Mouse (Mus musculus): ENCODE results near the gene Mast1. TPM values are rescaled to one million over a fixed set of nuclear protein-coding genes. Genes with fewer than 3 reads are reported as not detected.

Gene Mast1
- polyA plus RNA-seq, 1 experiment = 0.38 TPM

DNA sequence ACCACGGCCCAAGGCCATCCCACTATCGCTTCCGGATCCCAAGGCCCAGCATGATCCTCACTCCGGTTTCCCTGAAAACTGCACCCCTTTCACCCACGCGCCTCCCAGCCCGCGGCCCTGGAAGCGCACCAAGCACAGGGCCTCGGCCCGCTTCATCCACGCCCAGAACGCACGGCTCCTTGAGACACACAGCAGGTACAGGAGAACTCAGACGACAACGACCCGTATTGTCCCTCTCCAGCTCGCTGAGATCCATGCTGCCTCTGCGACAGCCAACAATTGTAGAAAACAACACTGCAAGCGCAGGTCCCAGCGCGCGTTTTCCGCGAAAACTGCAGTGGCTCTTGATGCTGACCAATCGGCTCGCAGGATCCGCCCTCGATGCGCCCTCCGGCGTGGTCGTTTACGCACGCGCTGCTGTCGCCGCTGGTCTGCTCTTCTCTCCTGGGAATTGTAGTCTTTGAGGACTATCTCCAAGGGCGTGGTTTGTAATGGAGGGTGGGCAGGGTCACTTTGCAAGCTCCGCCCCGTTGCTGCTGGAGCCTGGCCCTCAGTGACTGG lies 28.7 kb upstream of the Mast1 start:
- Histone ChIP-seq H3K4me1 (ENCODE audit: control insufficient read depth, insufficient read depth, low read length) (peaks cover 17% of the 10 kb centered on the region), H3K36me3 (ENCODE audit: control insufficient read depth, insufficient read depth, low read length) (no peaks in the 10 kb centered on the region), H3K27ac (ENCODE audit: insufficient read depth, low read depth, low read length) (no peak overlapping the region), H3K27me3 (replicated peaks; ENCODE audit: control insufficient read depth, insufficient read depth, low read length) (no peaks in the 10 kb centered on the region), H3K4me3 (ENCODE audit: insufficient read depth, low read depth, low read length) (peak overlapping the region; percentile 74)
- under 1% methylated on average over 41 of the region's 41 CpGs for WGBS
- peak; percentile 99 for DNase-seq
- peak; percentile 4 for TF ChIP-seq POLR2A (IDR thresholded peaks at IDR 0.05; ENCODE audit: low read depth, low read length)
- no peak for TF ChIP-seq CTCF (conservative IDR thresholded peaks at IDR 0.05; ENCODE audit: insufficient read depth, insufficient read length, low read depth, low read length)

- TF ChIP-seq POLR2A (IDR thresholded peaks at IDR 0.05; ENCODE audit: low read depth, low read length) (no peak), CTCF (conservative IDR thresholded peaks at IDR 0.05; ENCODE audit: insufficient read depth, insufficient read length, low read depth, low read length) (no peak)
- Histone ChIP-seq H3K36me3 (ENCODE audit: control insufficient read depth, insufficient read depth, low read length) (no peaks in the 10 kb centered on the region), H3K4me3 (ENCODE audit: insufficient read depth, low read depth, low read length) (no peak overlapping the region), H3K27me3 (replicated peaks; ENCODE audit: control insufficient read depth, insufficient read depth, low read length) (no peaks in the 10 kb centered on the region), H3K4me1 (ENCODE audit: control insufficient read depth, insufficient read depth, low read length) (peaks cover 10% of the 10 kb centered on the region), H3K27ac (ENCODE audit: insufficient read depth, low read depth, low read length) (no peak overlapping the region)
- no peak for DNase-seq
- WGBS = 81% methylated on average over 4 of the region's 4 CpGs
Measured at GRCm38 (mm10) chr8:84963952-84964351, 26.8 kb upstream of the Mast1 start.

GRCm38 (mm10) chr8:84959811-84960210 lies 22.7 kb upstream of the Mast1 start:
- TF ChIP-seq CTCF (conservative IDR thresholded peaks at IDR 0.05; ENCODE audit: insufficient read depth, insufficient read length, low read depth, low read length) = no peak
- Histone ChIP-seq H3K4me1 (ENCODE audit: control insufficient read depth, insufficient read depth, low read length) (no peaks in the 10 kb centered on the region), H3K27me3 (replicated peaks; ENCODE audit: control insufficient read depth, insufficient read depth, low read length) (no peaks in the 10 kb centered on the region), H3K27ac (ENCODE audit: insufficient read depth, low read depth, low read length) (no peak overlapping the region), H3K4me3 (ENCODE audit: insufficient read depth, low read depth, low read length) (no peak overlapping the region), H3K36me3 (ENCODE audit: control insufficient read depth, insufficient read depth, low read length) (no peaks in the 10 kb centered on the region)
- 79% methylated on average over 7 of the region's 7 CpGs for WGBS
- no peak for DNase-seq

DNA sequence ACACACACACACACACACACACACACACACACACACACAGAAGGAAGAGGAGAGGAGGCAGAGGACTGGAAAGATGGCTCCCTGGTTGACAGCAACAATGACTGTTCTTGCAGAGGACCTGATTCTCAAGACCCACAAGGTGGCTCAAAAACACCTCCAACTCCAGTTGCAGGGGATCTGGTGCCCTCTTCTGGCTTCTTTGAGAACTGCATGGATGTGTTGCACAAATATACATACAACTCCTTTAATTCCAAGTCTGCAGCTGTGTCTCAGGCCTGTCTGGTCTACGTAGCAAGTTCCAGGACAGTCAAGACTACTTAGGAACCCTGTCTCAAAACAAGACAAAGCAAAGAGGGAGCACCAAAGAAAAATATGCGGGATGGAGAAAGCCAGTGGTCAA lies 19.6 kb upstream of the Mast1 start:
- WGBS = 55% methylated on average over 2 of the region's 2 CpGs
- H3K27ac ChIP-seq (ENCODE audit: insufficient read depth, low read depth, low read length) = no peak overlapping the region
- H3K4me1 ChIP-seq (ENCODE audit: control insufficient read depth, insufficient read depth, low read length) = no peaks in the 10 kb centered on the region
- no peaks in the 10 kb centered on the region for H3K36me3 ChIP-seq (ENCODE audit: control insufficient read depth, insufficient read depth, low read length)
- TF ChIP-seq POLR2A (IDR thresholded peaks at IDR 0.05; ENCODE audit: low read depth, low read length) (no peak), CTCF (conservative IDR thresholded peaks at IDR 0.05; ENCODE audit: insufficient read depth, insufficient read length, low read depth, low read length) (peak; percentile 73)
- no peak overlapping the region for H3K4me3 ChIP-seq (ENCODE audit: insufficient read depth, low read depth, low read length)
- peak; percentile 63 for DNase-seq
- H3K27me3 ChIP-seq (replicated peaks; ENCODE audit: control insufficient read depth, insufficient read depth, low read length) = no peaks in the 10 kb centered on the region

DNA sequence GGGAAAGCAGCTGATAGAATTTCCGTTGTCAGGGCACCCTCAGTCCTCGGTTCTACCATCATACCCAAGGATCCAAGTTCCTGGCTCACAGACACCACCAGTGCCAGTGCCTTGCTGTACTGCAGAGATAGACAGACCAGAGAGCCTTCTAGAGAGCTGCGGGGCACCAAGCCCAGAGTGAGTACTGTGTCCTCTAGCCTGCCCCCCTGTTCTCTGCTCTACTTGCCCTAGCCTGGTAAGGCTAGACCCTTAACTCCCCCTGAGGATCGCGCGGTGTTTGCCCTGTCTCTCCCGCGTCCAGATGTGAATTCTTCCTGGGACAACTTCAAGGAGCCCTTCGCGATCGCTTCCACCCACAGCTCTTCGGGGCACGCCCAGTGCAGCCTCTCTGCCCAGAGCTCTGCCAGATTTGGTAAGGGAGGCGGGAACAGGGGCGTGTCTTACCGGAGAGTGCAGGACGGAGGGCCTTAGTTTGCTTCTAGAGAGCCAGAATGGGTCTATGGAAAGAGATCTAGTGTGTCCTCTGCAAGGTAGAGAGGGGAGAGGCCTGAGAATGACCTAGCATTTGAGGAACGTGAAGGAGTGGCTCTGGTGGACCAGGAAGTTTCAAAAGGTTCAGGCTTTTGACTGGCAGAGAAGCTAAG lies 15.6 kb upstream of the Mast1 start:
- TF ChIP-seq CTCF (conservative IDR thresholded peaks at IDR 0.05; ENCODE audit: insufficient read depth, insufficient read length, low read depth, low read length) (no peak), POLR2A (IDR thresholded peaks at IDR 0.05; ENCODE audit: low read depth, low read length) (no peak)
- DNase-seq = peak; percentile 67
- Histone ChIP-seq H3K36me3 (ENCODE audit: control insufficient read depth, insufficient read depth, low read length) (no peaks in the 10 kb centered on the region), H3K27me3 (replicated peaks; ENCODE audit: control insufficient read depth, insufficient read depth, low read length) (no peaks in the 10 kb centered on the region), H3K27ac (ENCODE audit: insufficient read depth, low read depth, low read length) (no peak overlapping the region), H3K4me3 (ENCODE audit: insufficient read depth, low read depth, low read length) (no peak overlapping the region), H3K4me1 (ENCODE audit: control insufficient read depth, insufficient read depth, low read length) (no peaks in the 10 kb centered on the region)
- WGBS = 8% methylated on average over 18 of the region's 18 CpGs

DNA sequence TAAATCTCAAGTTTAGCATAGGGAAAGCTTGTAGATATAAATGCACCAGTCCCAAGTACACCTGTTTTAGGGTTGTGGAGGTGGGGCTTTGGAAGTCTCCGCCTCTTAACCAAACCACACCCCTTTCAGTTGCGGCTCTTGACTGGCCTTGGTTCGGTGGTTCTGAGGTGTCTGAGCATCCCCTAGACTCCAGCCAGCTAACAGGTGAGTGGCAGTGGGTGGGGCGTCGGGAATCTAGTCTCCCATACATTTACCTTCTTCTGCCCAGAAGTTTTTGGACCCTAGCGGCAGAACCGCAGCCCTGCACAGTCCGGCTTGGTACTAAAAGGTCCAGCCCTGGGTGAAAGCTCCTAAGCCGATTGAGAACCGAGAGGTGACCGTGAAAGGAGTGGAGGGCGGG lies 12.6 kb upstream of the Mast1 start:
- Histone ChIP-seq H3K36me3 (ENCODE audit: control insufficient read depth, insufficient read depth, low read length) (no peaks in the 10 kb centered on the region), H3K27ac (ENCODE audit: insufficient read depth, low read depth, low read length) (no peak overlapping the region), H3K27me3 (replicated peaks; ENCODE audit: control insufficient read depth, insufficient read depth, low read length) (peaks cover 4% of the 10 kb centered on the region), H3K4me3 (ENCODE audit: insufficient read depth, low read depth, low read length) (no peak overlapping the region), H3K4me1 (ENCODE audit: control insufficient read depth, insufficient read depth, low read length) (no peaks in the 10 kb centered on the region)
- no peak for TF ChIP-seq POLR2A (IDR thresholded peaks at IDR 0.05; ENCODE audit: low read depth, low read length)
- TF ChIP-seq CTCF (conservative IDR thresholded peaks at IDR 0.05; ENCODE audit: insufficient read depth, insufficient read length, low read depth, low read length) = no peak
- no peak for DNase-seq
- 16% methylated on average over 12 of the region's 12 CpGs for WGBS

GRCm38 (mm10) chr8:84947241-84947545 lies 10.0 kb upstream of the Mast1 start:
- H3K27me3 ChIP-seq (replicated peaks; ENCODE audit: control insufficient read depth, insufficient read depth, low read length) = peaks cover 4% of the 10 kb centered on the region
- no peak overlapping the region for H3K4me3 ChIP-seq (ENCODE audit: insufficient read depth, low read depth, low read length)
- WGBS = 12% methylated on average over 9 of the region's 9 CpGs
- TF ChIP-seq POLR2A (IDR thresholded peaks at IDR 0.05; ENCODE audit: low read depth, low read length) = no peak
- 0 out of 2 replicates have a peak, but pooled peaks have one; percentile 0 for TF ChIP-seq CTCF (conservative IDR thresholded peaks at IDR 0.05; ENCODE audit: insufficient read depth, insufficient read length, low read depth, low read length)
- no peak overlapping the region for H3K27ac ChIP-seq (ENCODE audit: insufficient read depth, low read depth, low read length)
- H3K4me1 ChIP-seq (ENCODE audit: control insufficient read depth, insufficient read depth, low read length) = no peaks in the 10 kb centered on the region
- no peaks in the 10 kb centered on the region for H3K36me3 ChIP-seq (ENCODE audit: control insufficient read depth, insufficient read depth, low read length)
- DNase-seq = peak; percentile 50

All from kidney, adult 2 months (tissue).